Mouse (Mus musculus) MEL (cell line): ENCODE measurements around the gene Rpn1. TPM values are rescaled to one million over a fixed set of nuclear protein-coding genes. Genes with fewer than 3 reads are reported as not detected.

Experiments used
- DNase-seq: peaks from one replicate; pipeline ENCODE4 v3.0.0; 2011; ENCODE audit warnings: low read depth, low spot score
- H3K27ac ChIP-seq: 2 replicates; pipeline ENCODE4 v1.5.1; 2012; ENCODE audit warnings: low read depth, mild to moderate bottlenecking, control low read depth, low read length, moderate library complexity; ENCODE audit not compliant: control insufficient read depth
- H3K27me3 ChIP-seq, 2 experiments: fragments of 150-350 bp in 1 of 2; sonication (generic) in 1 of 2; 2 replicates each; pipeline ENCODE4 v1.6.1; 2012; ENCODE audit warnings: low read length in 2 of 2, mild to moderate bottlenecking in 2 of 2, improper control_type of control experiment in 1 of 2, moderate library complexity in 1 of 2; ENCODE audit not compliant: insufficient read depth in 2 of 2, control insufficient read depth in 1 of 2
- H3K36me3 ChIP-seq, 2 experiments: 2 replicates each; pipeline ENCODE4 v1.6.1; 2012 to 2014; ENCODE audit warnings: low read length in 2 of 2, improper control_type of control experiment in 1 of 2, inconsistent platforms in 1 of 2, mild to moderate bottlenecking in 1 of 2; ENCODE audit not compliant: insufficient read depth in 2 of 2, control insufficient read depth in 1 of 2
- H3K4me1 ChIP-seq, 2 experiments: fragments of 150-350 bp in 1 of 2; sonication (generic) in 1 of 2; 2 replicates each; pipeline ENCODE4 v1.6.1; 2012; ENCODE audit warnings: low read length in 2 of 2, improper control_type of control experiment in 1 of 2, mild to moderate bottlenecking in 1 of 2; ENCODE audit not compliant: insufficient read depth in 2 of 2, control insufficient read depth in 1 of 2
- H3K4me3 ChIP-seq, 2 experiments: fragments of 150-350 bp in 1 of 2; sonication (generic) in 1 of 2; 2 replicates each; pipeline ENCODE4 v1.5.1; 2012; ENCODE audit warnings: low read depth in 2 of 2, low read length in 2 of 2, mild to moderate bottlenecking in 2 of 2, moderate library complexity in 2 of 2, control low read depth in 1 of 2, improper control_type of control experiment in 1 of 2; ENCODE audit not compliant: control insufficient read depth in 1 of 2, insufficient read depth in 1 of 2
- H3K79me2 ChIP-seq: 2 replicates; pipeline ENCODE4 v1.6.1; 2012; ENCODE audit warnings: mild to moderate bottlenecking, low read length, moderate library complexity; ENCODE audit not compliant: control insufficient read depth, poor library complexity, insufficient read depth
- H3K9ac ChIP-seq: 2 replicates; pipeline ENCODE4 v1.6.1; 2012; ENCODE audit warnings: low read depth, mild to moderate bottlenecking, control low read depth, low read length, moderate library complexity; ENCODE audit not compliant: control insufficient read depth, poor library complexity, severe bottlenecking
- H3K9me3 ChIP-seq: fragments of 150-350 bp; sonication (generic); replicated peaks from 2 replicates; pipeline ENCODE4 v1.6.1; 2012; ENCODE audit warnings: mild to moderate bottlenecking, low read length, improper control_type of control experiment, moderate library complexity; ENCODE audit not compliant: insufficient read depth
- BHLHE40 ChIP-seq: IDR thresholded peaks from 2 replicates; pipeline ENCODE4 v1.6.1; 2012; ENCODE audit warnings: low read depth, mild to moderate bottlenecking, inconsistent platforms, low read length, improper control_type of control experiment, borderline replicate concordance
- CHD2 ChIP-seq: IDR thresholded peaks from 2 replicates; pipeline ENCODE4 v1.6.1; 2011; ENCODE audit warnings: low read length, improper control_type of control experiment
- ELF1 ChIP-seq: IDR thresholded peaks from 2 replicates; pipeline ENCODE4 v1.6.1; 2014; ENCODE audit warnings: low read depth, mild to moderate bottlenecking, inconsistent platforms, low read length, improper control_type of control experiment, moderate library complexity
- EP300 ChIP-seq, 2 experiments: IDR thresholded peaks; 2 replicates each; pipeline ENCODE4 v1.6.1; 2011; ENCODE audit warnings: improper control_type of control experiment in 2 of 2, low read length in 2 of 2, low read depth in 1 of 2, mild to moderate bottlenecking in 1 of 2
- GATA1 ChIP-seq: IDR thresholded peaks from 2 replicates; pipeline ENCODE4 v1.6.1; 2011; ENCODE audit warnings: low read depth, low read length, improper control_type of control experiment
- JUND ChIP-seq: IDR thresholded peaks from 2 replicates; pipeline ENCODE4 v1.6.1; 2011; ENCODE audit warnings: low read depth, mild to moderate bottlenecking, improper control_type of control experiment, low read length
- KAT2A ChIP-seq: conservative IDR thresholded peaks from 2 replicates; pipeline ENCODE4 v1.6.1; 2012; ENCODE audit warnings: low read depth, low read length, improper control_type of control experiment, inconsistent platforms
- MAX ChIP-seq: IDR thresholded peaks from 2 replicates; pipeline ENCODE4 v1.6.1; 2011; ENCODE audit warnings: low read length, improper control_type of control experiment
- MAZ ChIP-seq: IDR thresholded peaks from 2 replicates; pipeline ENCODE4 v1.6.1; 2012; ENCODE audit warnings: low read depth, mild to moderate bottlenecking, inconsistent platforms, low read length, improper control_type of control experiment
- MEF2A ChIP-seq: IDR thresholded peaks from 2 replicates; pipeline ENCODE4 v1.6.1; 2014; ENCODE audit warnings: low read depth, mild to moderate bottlenecking, inconsistent platforms, low read length, improper control_type of control experiment; ENCODE audit not compliant: poor library complexity, insufficient replicate concordance, severe bottlenecking; ENCODE audit errors: extremely low read depth
- MXI1 ChIP-seq: IDR thresholded peaks from 2 replicates; pipeline ENCODE4 v1.6.1; 2011; ENCODE audit warnings: mild to moderate bottlenecking, low read depth, low read length, improper control_type of control experiment
- NELFE ChIP-seq: IDR thresholded peaks from 2 replicates; pipeline ENCODE4 v1.6.1; 2011; ENCODE audit warnings: low read depth, low read length, improper control_type of control experiment
- POLR2AphosphoS5 ChIP-seq: IDR thresholded peaks from 2 replicates; pipeline ENCODE4 v1.6.1; 2012; ENCODE audit warnings: low read depth, borderline replicate concordance, mild to moderate bottlenecking, inconsistent platforms, low read length, moderate library complexity, mixed read lengths
- RCOR1 ChIP-seq: IDR thresholded peaks from 2 replicates; pipeline ENCODE4 v1.6.1; 2012; ENCODE audit warnings: low read depth, mild to moderate bottlenecking, inconsistent platforms, low read length, improper control_type of control experiment
- SIN3A ChIP-seq: IDR thresholded peaks from 2 replicates; pipeline ENCODE4 v1.6.1; 2012; ENCODE audit warnings: low read length, improper control_type of control experiment, inconsistent platforms
- SMC3 ChIP-seq: IDR thresholded peaks from 2 replicates; pipeline ENCODE4 v1.6.1; 2011; ENCODE audit warnings: low read depth, low read length, improper control_type of control experiment
- TAL1 ChIP-seq: IDR thresholded peaks from 2 replicates; pipeline ENCODE4 v1.6.1; 2012; ENCODE audit warnings: mild to moderate bottlenecking, inconsistent platforms, low read length, moderate library complexity, mixed read lengths
- TBP ChIP-seq: IDR thresholded peaks from 2 replicates; pipeline ENCODE4 v1.8.0; 2011; ENCODE audit warnings: low read depth, low read length, improper control_type of control experiment
- TCF12 ChIP-seq: IDR thresholded peaks from 2 replicates; pipeline ENCODE4 v1.6.1; 2014; ENCODE audit warnings: low read depth, mild to moderate bottlenecking, inconsistent platforms, low read length, improper control_type of control experiment, moderate library complexity
- ZC3H11A ChIP-seq: IDR thresholded peaks from 2 replicates; pipeline ENCODE4 v1.6.1; 2012; ENCODE audit warnings: low read depth, mild to moderate bottlenecking, inconsistent platforms, low read length, improper control_type of control experiment
- ZNF384 ChIP-seq: IDR thresholded peaks from 2 replicates; pipeline ENCODE4 v1.6.1; 2012; ENCODE audit warnings: low read depth, mild to moderate bottlenecking, inconsistent platforms, low read length, improper control_type of control experiment
- polyA plus RNA-seq, 2 experiments: library from polyadenylated mRNA; stranded (reverse) in 1 of 2; unstranded in 1 of 2; fragments of >175 nt in 1 of 2; fragments of >200 nt in 1 of 2; gene quantifications; 2 replicates each; pipeline versions ENCODE4 v1.2.1 to v1.2.4; 2012; ENCODE audit warnings: low replicate concordance in 2 of 2, low read depth in 1 of 2; ENCODE audit not compliant: insufficient read length in 2 of 2, insufficient read depth in 1 of 2, missing spikeins in 1 of 2
- total RNA-seq: library from RNA; depleted of rRNA; stranded (reverse); fragments of 300-350 nt; gene quantifications from 2 replicates; pipeline ENCODE4 v1.2.3, GENCODE M21; 2012

Gene Rpn1
- total and polyA plus RNA-seq, 3 experiments: 289 to 412 (median 361) TPM

DNA sequence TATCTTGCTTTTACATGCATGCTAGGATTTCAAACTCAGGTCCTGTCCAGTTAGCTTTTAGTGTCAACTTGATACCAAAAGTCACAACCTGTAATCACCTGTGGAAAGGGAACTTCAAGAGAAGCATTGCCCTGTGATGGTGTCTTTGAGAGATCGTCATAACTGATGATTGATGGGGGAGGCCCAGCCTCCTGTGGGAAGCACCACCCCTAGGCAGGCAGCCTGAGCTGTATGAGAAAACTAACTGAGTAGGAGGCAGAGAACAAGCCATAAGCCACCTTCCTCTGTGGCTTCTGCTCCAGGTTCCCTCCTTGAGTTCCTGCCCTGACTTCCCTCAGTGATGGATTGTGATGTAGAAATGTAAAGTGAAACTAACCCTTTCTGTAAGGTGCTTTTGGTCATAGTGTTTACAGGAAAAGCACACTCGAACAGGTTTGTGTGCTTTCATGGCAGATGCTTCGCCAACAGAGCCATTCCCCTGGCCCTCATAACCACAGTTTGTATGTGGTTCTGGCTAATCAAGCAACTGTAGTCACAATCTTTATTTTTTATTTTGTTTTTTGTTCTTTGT, 20.1 kb upstream of the Rpn1 start:
- Histone ChIP-seq H3K9me3 (no peaks in the 10 kb centered on the region), H3K79me2 (no peaks in the 10 kb centered on the region), H3K9ac (no peak overlapping the region), H3K4me1 (peaks cover 8 to 10% of the 10 kb centered on the region in 2 experiments), H3K4me3 (no peak overlapping the region), H3K36me3 (peaks cover 0 to 5% of the 10 kb centered on the region in 2 experiments; a peak in 2 of 4 replicates)
- no peak for DNase-seq
- no peak for TF ChIP-seq ZNF384
- no peak for TF ChIP-seq MAZ
- no peak for TF ChIP-seq SMC3
- TF ChIP-seq CHD2: no peak
- no peak for TF ChIP-seq TBP
- no peak for TF ChIP-seq JUND
- no peak for TF ChIP-seq MXI1
- no peak for TF ChIP-seq MAX
- no peak for TF ChIP-seq POLR2AphosphoS5
- no peak for TF ChIP-seq NELFE
- TF ChIP-seq GATA1: no peak
- no peak for TF ChIP-seq TAL1
- no peak for TF ChIP-seq ELF1
- no peak for TF ChIP-seq MEF2A
- no peak for TF ChIP-seq KAT2A
- no peak for TF ChIP-seq ZC3H11A
- TF ChIP-seq, all 39 proteins: peak for 0
- H3K27ac ChIP-seq: no peak overlapping the region
- H3K27me3 ChIP-seq: no peaks in the 10 kb centered on the region; a peak in 1 of 4 replicates

DNA sequence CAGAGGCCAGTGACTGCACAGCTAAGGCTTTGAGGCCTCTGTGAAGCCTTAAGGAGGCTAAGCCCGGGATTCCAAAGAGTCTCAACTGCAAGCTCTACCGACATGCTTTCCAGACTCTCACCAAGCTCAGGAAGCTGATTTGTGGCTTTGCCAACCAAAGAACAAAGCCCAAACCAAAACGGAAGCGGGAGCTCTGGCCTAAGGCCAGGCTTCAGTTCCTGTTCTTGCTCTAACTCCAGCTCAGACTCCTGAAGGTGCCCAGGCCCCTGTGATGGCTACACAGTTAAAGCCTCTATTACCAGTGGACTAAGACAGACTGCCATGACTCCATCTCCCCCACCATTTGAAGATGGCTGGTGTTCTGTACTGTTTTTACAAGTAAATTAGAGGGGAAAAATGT, 19.2 kb upstream of the Rpn1 start:
- H3K4me1 ChIP-seq: peaks cover 8 to 11% of the 10 kb centered on the region in 2 experiments
- TF ChIP-seq ELF1: 0 out of 2 replicates have a peak, but pooled peaks have one; percentile 27
- peak in 1 of 2 experiments; percentile 43; a peak in 2 of 4 replicates for TF ChIP-seq EP300 (IDR thresholded peaks at IDR 0.05; ENCODE audit: low read depth in 1 of 2, low read length in 2 of 2)
- TF ChIP-seq RCOR1: peak; percentile 83
- TF ChIP-seq SIN3A: peak; percentile 37; the same call in 1 of the 2 replicates
- TF ChIP-seq TCF12: no peak
- TF ChIP-seq BHLHE40: no peak
- peak; percentile 79 for DNase-seq
- peaks cover 0 to 5% of the 10 kb centered on the region in 2 experiments; a peak in 2 of 4 replicates for H3K36me3 ChIP-seq
- no peaks in the 10 kb centered on the region for H3K79me2 ChIP-seq
- no peak overlapping the region for H3K9ac ChIP-seq
- no peaks in the 10 kb centered on the region; a peak in 1 of 4 replicates for H3K27me3 ChIP-seq
- no peak overlapping the region for H3K4me3 ChIP-seq
- no peak overlapping the region for H3K27ac ChIP-seq
- no peaks in the 10 kb centered on the region for H3K9me3 ChIP-seq
